Mouse (Mus musculus): ENCODE data around the gene Brdt.

- no peak for TF ChIP-seq POLR2A (IDR thresholded peaks at IDR 0.05; ENCODE audit: borderline replicate concordance, extremely low read depth, low read depth, low read length)
- TF ChIP-seq CTCF (IDR thresholded peaks at IDR 0.05; ENCODE audit: insufficient read depth, low read length) = no peak
Measured at GRCm38 (mm10) chr5:107415098-107415497, 84.1 kb downstream of the Brdt start.

All from lung, adult 2 months (tissue).